Mouse (Mus musculus) heart, embryonic 14.5 days (tissue): ENCODE measurements around the gene Gpatch2l. TPM values are rescaled to one million over a fixed set of nuclear protein-coding genes. Genes with fewer than 3 reads are reported as not detected.

Experiments
- ATAC-seq: fragments of 200-750 bp; cut with Nextera tagmentation; 2 replicates; pipeline ENCODE4 v1.8.0; 2017; ENCODE audit warnings: low read depth, moderate TSS enrichment; ENCODE audit not compliant: insufficient number of reproducible peaks, insufficient read depth, low FRiP score
- H3K27ac ChIP-seq, 2 experiments: fragments of 200-500 bp in 1 of 2; fragments of 300-500 bp in 1 of 2; sonication (generic) in 1 of 2; replicated peaks in 1 of 2; 2 replicates each; pipeline ENCODE4 v1.5.1; 2012 to 2014; ENCODE audit warnings: low read depth in 2 of 2, low read length in 2 of 2, control low read depth in 1 of 2, mild to moderate bottlenecking in 1 of 2, mixed read lengths in 1 of 2; ENCODE audit not compliant: control insufficient read depth in 1 of 2, insufficient read depth in 1 of 2
- H3K27me3 ChIP-seq: fragments of 300-500 bp; sonication (generic); 2 replicates; pipeline ENCODE4 v1.6.1; 2014; ENCODE audit warnings: mild to moderate bottlenecking, low read length, control low read depth; ENCODE audit not compliant: control insufficient read depth, insufficient read depth
- H3K36me3 ChIP-seq: fragments of 300-500 bp; sonication (generic); 2 replicates; pipeline ENCODE4 v1.6.1; 2014; ENCODE audit warnings: mild to moderate bottlenecking, control low read depth, low read length, mixed read lengths; ENCODE audit not compliant: control insufficient read depth, insufficient read depth
- H3K4me1 ChIP-seq, 2 experiments: fragments of 200-500 bp in 1 of 2; fragments of 300-500 bp in 1 of 2; sonication (generic) in 1 of 2; 2 replicates each; pipeline ENCODE4 v1.6.1; 2012 to 2014; ENCODE audit warnings: low read length in 2 of 2, control low read depth in 1 of 2, mixed read lengths in 1 of 2; ENCODE audit not compliant: control insufficient read depth in 2 of 2, insufficient read depth in 2 of 2
- H3K4me2 ChIP-seq: fragments of 300-500 bp; sonication (generic); 2 replicates; pipeline ENCODE4 v1.6.1; 2014; ENCODE audit warnings: mild to moderate bottlenecking, low read length
- H3K4me3 ChIP-seq, 2 experiments: fragments of 200-500 bp in 1 of 2; fragments of 300-500 bp in 1 of 2; sonication (generic) in 1 of 2; 2 replicates each; pipeline ENCODE4 v1.5.1; 2012 to 2014; ENCODE audit warnings: low read length in 2 of 2, mild to moderate bottlenecking in 2 of 2, control low read depth in 1 of 2, low read depth in 1 of 2, moderate library complexity in 1 of 2; ENCODE audit not compliant: control insufficient read depth in 1 of 2, insufficient read depth in 1 of 2
- H3K9ac ChIP-seq: fragments of 300-500 bp; sonication (generic); 2 replicates; pipeline ENCODE4 v1.6.1; 2014; ENCODE audit warnings: mild to moderate bottlenecking, low read length
- H3K9me3 ChIP-seq: fragments of 300-500 bp; sonication (generic); 2 replicates; pipeline ENCODE4 v1.6.1; 2016; ENCODE audit warnings: low read length, control low read depth; ENCODE audit not compliant: control insufficient read depth
- WGBS: fragments of 180-500 bp; shearing (Covaris S2); extraction: QIAGEN DNeasy Blood & Tissue Kit; methylation state at CpG from one replicate; pipeline ENCODE4 v1.1.7; 2014; 5-methylcytosine and 5-hydroxymethylcytosine counted together
- polyA plus RNA-seq: library from polyadenylated mRNA; unstranded; fragments of >200 nt; fragmentation: Nextera tagmentation; extraction: Ambion mirVana; gene quantifications from 2 replicates; pipeline ENCODE4 v1.2.1, GENCODE M21; 2014

Gpatch2l gene
- polyA plus RNA-seq, 1 experiment from 2014 or later: 13.7 TPM

GRCm38 (mm10) chr12:86285704-86286103, 44.0 kb downstream of the Gpatch2l start:
- peaks cover 0 to 5% of the 10 kb centered on the region in 2 experiments; a peak in 1 of 4 replicates for H3K4me1 ChIP-seq
- H3K27ac ChIP-seq: no peak overlapping the region
- H3K36me3 ChIP-seq: peaks cover 77% of the 10 kb centered on the region
- no peak overlapping the region for H3K4me3 ChIP-seq
- WGBS: 95% methylated on average over 2 of the region's 2 CpGs
- no peak overlapping the region for H3K9ac ChIP-seq
- no peaks in the 10 kb centered on the region for H3K27me3 ChIP-seq
- no peak overlapping the region for H3K4me2 ChIP-seq
- ATAC-seq: no peak
- H3K9me3 ChIP-seq: no peaks in the 10 kb centered on the region

GRCm38 (mm10) chr12:86297450-86297849, 55.8 kb downstream of the Gpatch2l start:
- WGBS: 79% methylated on average over 10 of the region's 10 CpGs
- no peak overlapping the region for H3K4me3 ChIP-seq
- no peak for ATAC-seq

GRCm38 (mm10) chr12:86302973-86303372, 61.3 kb downstream of the Gpatch2l start:
- Histone ChIP-seq H3K27me3 (no peaks in the 10 kb centered on the region), H3K9ac (no peak overlapping the region), H3K4me3 (no peak overlapping the region), H3K4me2 (no peak overlapping the region), H3K9me3 (no peaks in the 10 kb centered on the region), H3K4me1 (peaks cover 3 to 8% of the 10 kb centered on the region in 2 experiments; a peak in 3 of 4 replicates), H3K27ac (no peak overlapping the region), H3K36me3 (no peaks in the 10 kb centered on the region)
- no peak for ATAC-seq
- WGBS: 67% methylated on average over 10 of the region's 10 CpGs

More at GRCm38 (mm10) chr12:86297450-86297849, 55.8 kb downstream of the Gpatch2l start:
- Histone ChIP-seq H3K27ac (no peak overlapping the region), H3K9me3 (no peaks in the 10 kb centered on the region), H3K4me1 (no peaks in the 10 kb centered on the region), H3K9ac (no peak overlapping the region), H3K27me3 (no peaks in the 10 kb centered on the region), H3K4me2 (no peak overlapping the region), H3K36me3 (no peaks in the 10 kb centered on the region)

DNA sequence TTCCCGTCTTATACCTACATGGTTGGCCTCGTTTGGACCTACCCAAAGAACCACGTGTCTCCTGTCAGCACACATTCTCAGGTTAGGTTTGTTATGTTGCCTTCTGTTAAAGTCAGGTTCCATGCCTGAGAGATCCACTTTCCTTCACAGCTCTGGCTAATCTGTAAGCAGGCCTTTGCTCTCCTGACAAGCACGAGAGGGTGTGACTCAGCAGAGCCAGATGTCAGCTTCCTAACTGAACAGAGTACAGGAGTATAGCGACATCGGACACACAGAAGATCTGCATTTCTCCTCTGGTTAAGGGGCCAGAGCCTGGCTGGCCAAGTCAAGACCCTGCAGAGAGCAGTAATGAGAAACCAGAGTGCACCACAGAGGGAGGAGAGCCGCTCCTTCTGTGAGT, 63.4 kb downstream of the Gpatch2l start:
- Histone ChIP-seq H3K4me3 (peak overlapping the region in 1 of 2 experiments; percentile 28; a peak in 3 of 4 replicates), H3K27ac (no peak overlapping the region), H3K4me1 (peaks cover 5 to 10% of the 10 kb centered on the region in 2 experiments; a peak in 3 of 4 replicates), H3K36me3 (no peaks in the 10 kb centered on the region), H3K9me3 (no peaks in the 10 kb centered on the region), H3K27me3 (no peaks in the 10 kb centered on the region), H3K9ac (0 out of 2 replicates have a peak overlapping the region, but pooled peaks have one; percentile 5), H3K4me2 (peak overlapping the region; percentile 61)
- 25% methylated on average over 7 of the region's 7 CpGs for WGBS
- ATAC-seq: no peak

DNA sequence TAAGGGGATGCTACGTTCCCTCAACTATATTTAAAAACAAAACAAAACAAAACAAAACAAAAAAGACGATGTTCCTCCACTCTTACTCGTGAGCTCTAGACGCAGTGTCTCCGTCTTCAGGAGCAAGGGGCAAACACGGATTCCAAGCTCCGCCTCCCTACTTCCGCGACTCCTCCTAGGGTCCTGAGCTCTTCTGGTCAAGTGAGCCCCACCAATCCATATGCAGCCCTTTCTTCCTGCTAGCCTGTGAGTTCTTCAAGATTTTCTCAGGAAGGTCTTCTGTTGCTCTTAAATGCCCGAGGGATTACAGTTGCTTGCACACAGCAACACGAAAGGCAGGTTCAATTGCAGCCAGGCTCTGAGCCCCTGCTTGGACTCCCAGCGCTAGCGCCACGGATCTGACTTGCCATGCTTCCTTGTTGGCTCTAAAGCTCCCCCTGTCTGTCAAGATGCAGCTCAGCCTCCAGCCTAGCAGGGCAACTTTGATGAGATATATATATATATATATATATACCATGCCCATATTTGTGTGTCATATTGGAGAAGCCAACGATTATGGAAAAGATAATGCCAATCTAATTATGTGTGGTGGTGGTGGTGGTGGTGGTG, 64.1 kb downstream of the Gpatch2l start:
- H3K4me2 ChIP-seq: peak overlapping the region; percentile 61
- no peaks in the 10 kb centered on the region for H3K9me3 ChIP-seq
- 0 out of 2 replicates have a peak overlapping the region, but pooled peaks have one; percentile 5 for H3K9ac ChIP-seq
- H3K4me3 ChIP-seq: peak overlapping the region; percentile 28 to 30
- no peak overlapping the region for H3K27ac ChIP-seq
- H3K27me3 ChIP-seq: no peaks in the 10 kb centered on the region
- no peak for ATAC-seq
- 23% methylated on average over 15 of the region's 15 CpGs for WGBS
- no peaks in the 10 kb centered on the region for H3K36me3 ChIP-seq
- peaks cover 7 to 12% of the 10 kb centered on the region in 2 experiments; a peak in 3 of 4 replicates for H3K4me1 ChIP-seq

GRCm38 (mm10) chr12:86309474-86309873, 67.8 kb downstream of the Gpatch2l start:
- ATAC-seq: no peak
- H3K27me3 ChIP-seq: no peaks in the 10 kb centered on the region

GRCm38 (mm10) chr12:86309902-86310301, 68.2 kb downstream of the Gpatch2l start:
- peaks cover 4 to 6% of the 10 kb centered on the region in 2 experiments; a peak in 3 of 4 replicates for H3K4me1 ChIP-seq
- H3K9ac ChIP-seq: no peak overlapping the region
- H3K4me2 ChIP-seq: no peak overlapping the region
- no peaks in the 10 kb centered on the region for H3K9me3 ChIP-seq
- H3K4me3 ChIP-seq: no peak overlapping the region
- H3K36me3 ChIP-seq: no peaks in the 10 kb centered on the region
- 64% methylated on average over 4 of the region's 4 CpGs for WGBS
- H3K27me3 ChIP-seq: no peaks in the 10 kb centered on the region
- ATAC-seq: no peak
- H3K27ac ChIP-seq: no peak overlapping the region

More at GRCm38 (mm10) chr12:86309474-86309873, 67.8 kb downstream of the Gpatch2l start:
- Histone ChIP-seq H3K36me3 (no peaks in the 10 kb centered on the region), H3K9me3 (no peaks in the 10 kb centered on the region), H3K4me1 (peaks cover 4 to 6% of the 10 kb centered on the region in 2 experiments; a peak in 3 of 4 replicates), H3K27ac (no peak overlapping the region), H3K4me2 (no peak overlapping the region), H3K9ac (no peak overlapping the region), H3K4me3 (no peak overlapping the region)
- WGBS: 57% methylated on average over 10 of the region's 10 CpGs
